Mouse (Mus musculus): Measurements from ENCODE around the gene Kat6b. TPM values are rescaled to one million over a fixed set of nuclear protein-coding genes. Genes with fewer than 3 reads are reported as not detected.
A peak's percentile ranks its signal among the peaks of the same experiment; 100 is the strongest.

The Kat6b gene
- total and polyA plus RNA-seq, 3 experiments: 2.3 to 10.9 (median 8.0) TPM

DNA sequence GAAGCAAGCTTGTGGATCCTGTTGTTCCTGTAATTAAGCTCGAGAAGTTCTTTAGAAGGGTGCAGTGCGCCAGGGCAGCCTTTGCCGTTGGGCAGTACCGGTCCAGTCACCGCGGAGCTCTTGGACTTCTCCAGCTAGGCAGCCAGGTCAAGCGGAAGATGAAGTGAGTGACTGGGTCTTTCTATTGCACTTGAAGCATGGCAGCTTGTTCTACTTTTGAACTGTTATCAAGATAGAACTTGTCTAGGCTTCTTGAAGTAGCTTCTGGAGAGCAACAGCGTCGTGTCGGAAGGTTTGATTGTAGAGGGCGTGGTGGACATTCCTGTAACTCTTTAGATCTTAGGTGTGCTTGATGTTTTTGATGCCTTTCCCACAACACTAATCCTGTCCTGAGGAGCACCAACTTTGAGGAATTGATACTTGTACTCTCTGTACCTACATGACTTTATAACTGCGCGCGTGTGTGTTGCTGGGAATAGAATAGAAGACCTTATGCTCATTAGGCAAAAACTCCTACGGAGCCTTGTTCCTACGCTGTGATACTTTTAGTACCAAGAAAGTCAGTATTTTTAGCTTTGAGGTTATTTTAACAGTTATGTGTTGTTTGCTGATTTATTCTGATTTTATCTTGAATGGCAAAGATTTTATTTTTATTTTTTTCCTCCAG is 41.2 kb downstream of the Kat6b start:
- Histone ChIP-seq H3K4me3 (replicated peaks in 1 of 3; ENCODE audit: low read depth in 2 of 3, low read length in 2 of 3, poor library complexity in 1 of 3) (no peak overlapping the region), H3K4me2 (ENCODE audit: insufficient read depth, low read depth, poor library complexity, severe bottlenecking) (no peak overlapping the region), H3K27me3 (replicated peaks) (no peaks in the 10 kb centered on the region), H3K36me3 (replicated peaks in 1 of 2; ENCODE audit: control insufficient read depth in 1 of 2, insufficient read depth in 1 of 2, low read length in 1 of 2) (peaks cover 0 to 11% of the 10 kb centered on the region in 2 experiments), H3K9ac (ENCODE audit: insufficient read depth, low read depth) (no peak overlapping the region), H3K79me2 (replicated peaks; ENCODE audit: control insufficient read depth, extremely low read depth, insufficient read depth, poor library complexity, severe bottlenecking) (peaks cover 32% of the 10 kb centered on the region), H3K27ac (ENCODE audit: insufficient read depth, low read depth) (no peak overlapping the region), H3K4me1 (ENCODE audit: control insufficient read depth in 1 of 2, insufficient read depth in 2 of 2) (peaks cover 11 to 51% of the 10 kb centered on the region in 2 experiments), H3K9me3 (replicated peaks; ENCODE audit: low read length) (no peaks in the 10 kb centered on the region)
- dilution Hi-C loops (cut with MboI; ENCODE audit: extremely low pct_ligation_motif_present, extremely low pct_unique_long_range_greater_than_20kb, low sequenced_read_pairs): no loop called here
- in situ Hi-C loops (cut with MboI; ENCODE audit: low pct_ligation_motif_present, low pct_unique_long_range_greater_than_20kb, low sequenced_read_pairs): no loop called here
- DNase-seq (ENCODE audit: extremely low read depth): no peak
- TF ChIP-seq JUND (conservative IDR thresholded peaks at IDR 0.05; ENCODE audit: low read depth, low read length): no peak
- TF ChIP-seq JUN (IDR thresholded peaks at IDR 0.05; ENCODE audit: insufficient read depth, low read depth, low read length): no peak

- Histone ChIP-seq H3K27ac (ENCODE audit: insufficient read depth, low read depth) (no peak overlapping the region), H3K9me3 (replicated peaks; ENCODE audit: low read length) (no peaks in the 10 kb centered on the region), H3K4me3 (replicated peaks in 1 of 3; ENCODE audit: low read depth in 2 of 3, low read length in 2 of 3, poor library complexity in 1 of 3) (no peak overlapping the region), H3K27me3 (replicated peaks) (no peaks in the 10 kb centered on the region), H3K79me2 (replicated peaks; ENCODE audit: control insufficient read depth, extremely low read depth, insufficient read depth, poor library complexity, severe bottlenecking) (peaks cover 38% of the 10 kb centered on the region), H3K4me1 (ENCODE audit: control insufficient read depth in 1 of 2, insufficient read depth in 2 of 2) (peaks cover 11 to 51% of the 10 kb centered on the region in 2 experiments), H3K4me2 (ENCODE audit: insufficient read depth, low read depth, poor library complexity, severe bottlenecking) (no peak overlapping the region), H3K9ac (ENCODE audit: insufficient read depth, low read depth) (no peak overlapping the region), H3K36me3 (replicated peaks in 1 of 2; ENCODE audit: control insufficient read depth in 1 of 2, insufficient read depth in 1 of 2, low read length in 1 of 2) (peaks cover 0 to 10% of the 10 kb centered on the region in 2 experiments)
- dilution Hi-C loops (cut with MboI; ENCODE audit: extremely low pct_ligation_motif_present, extremely low pct_unique_long_range_greater_than_20kb, low sequenced_read_pairs) (no loop called here), in situ Hi-C loops (cut with MboI; ENCODE audit: low pct_ligation_motif_present, low pct_unique_long_range_greater_than_20kb, low sequenced_read_pairs) (no loop called here)
- peak; percentile 42 for DNase-seq (ENCODE audit: extremely low read depth)
- TF ChIP-seq ZC3H11A (IDR thresholded peaks at IDR 0.05; ENCODE audit: low read depth, low read length): no peak
- TF ChIP-seq CHD1 (IDR thresholded peaks at IDR 0.05; ENCODE audit: low read depth, low read length): no peak
- no peak for TF ChIP-seq ZNF384 (IDR thresholded peaks at IDR 0.05; ENCODE audit: low read depth, low read length)
- no peak for TF ChIP-seq RAD21 (IDR thresholded peaks at IDR 0.05; ENCODE audit: low read depth, low read length)
- no peak for TF ChIP-seq JUN (IDR thresholded peaks at IDR 0.05; ENCODE audit: insufficient read depth, low read depth, low read length)
- no peak for TF ChIP-seq E2F4 (IDR thresholded peaks at IDR 0.05; ENCODE audit: insufficient replicate concordance, low read depth, low read length)
- no peak for TF ChIP-seq POLR2AphosphoS2 (IDR thresholded peaks at IDR 0.05; ENCODE audit: low read depth, low read length)
- no peak for TF ChIP-seq EP300 (IDR thresholded peaks at IDR 0.05; ENCODE audit: low read length)
- TF ChIP-seq CHD2 (IDR thresholded peaks at IDR 0.05; ENCODE audit: low read length): no peak
- no peak for TF ChIP-seq ZKSCAN1 (IDR thresholded peaks at IDR 0.05; ENCODE audit: borderline replicate concordance, low read depth, low read length)
- TF ChIP-seq USF2 (conservative IDR thresholded peaks at IDR 0.05; ENCODE audit: low read depth, low read length): no peak
- TF ChIP-seq RCOR1 (conservative IDR thresholded peaks at IDR 0.05; ENCODE audit: low read depth, low read length): no peak
- no peak for TF ChIP-seq TCF12 (IDR thresholded peaks at IDR 0.05; ENCODE audit: low read depth, low read length)
- no peak for TF ChIP-seq MEF2A (IDR thresholded peaks at IDR 0.05; ENCODE audit: borderline replicate concordance, low read depth, low read length)
- TF ChIP-seq KAT2A (IDR thresholded peaks at IDR 0.05; ENCODE audit: insufficient replicate concordance, low read length): no peak
- peak; percentile 51; the same call in 1 of the 2 replicates for TF ChIP-seq MXI1 (IDR thresholded peaks at IDR 0.05; ENCODE audit: low read depth, low read length)
- TF ChIP-seq TBP (conservative IDR thresholded peaks at IDR 0.05; ENCODE audit: low read depth, low read length): no peak
- no peak for TF ChIP-seq NELFE (IDR thresholded peaks at IDR 0.05; ENCODE audit: low read depth, low read length)
- TF ChIP-seq CTCF (conservative IDR thresholded peaks at IDR 0.05 in 1 of 2, IDR thresholded peaks at IDR 0.05 in 1 of 2; ENCODE audit: low read depth in 2 of 2, low read length in 2 of 2): no peak
- no peak for TF ChIP-seq MYC (IDR thresholded peaks at IDR 0.05; ENCODE audit: low read depth, low read length)
- no peak for TF ChIP-seq PAX5 (IDR thresholded peaks at IDR 0.05; ENCODE audit: low read length)
- TF ChIP-seq POLR2A (IDR thresholded peaks at IDR 0.05; ENCODE audit: low read depth, low read length): 0 out of 2 replicates have a peak, but pooled peaks have one; percentile 15
- TF ChIP-seq ELF1 (IDR thresholded peaks at IDR 0.05; ENCODE audit: low read depth, low read length): no peak
- TF ChIP-seq JUND (conservative IDR thresholded peaks at IDR 0.05; ENCODE audit: low read depth, low read length): no peak
- no peak for TF ChIP-seq NRF1 (IDR thresholded peaks at IDR 0.05; ENCODE audit: low read depth, low read length)
- 0 out of 2 replicates have a peak, but pooled peaks have one; percentile 49 for TF ChIP-seq MAX (IDR thresholded peaks at IDR 0.05; ENCODE audit: low read length)
- no peak for TF ChIP-seq ZMIZ1 (IDR thresholded peaks at IDR 0.05; ENCODE audit: low read depth, low read length)
Measured at GRCm38 (mm10) chr14:21523234-21523633, 42.0 kb downstream of the Kat6b start.

Measured in CH12.LX (cell line).